Mouse (Mus musculus): ENCODE data around the gene Rnd1.

The Rnd1 gene

GRCm38 (mm10) chr15:98676940-98677728 is at the start of gene Rnd1:
Rnd1 (minus strand) TSS chr15:98677461.
- peak; percentile 91 for DNase-seq

DNA sequence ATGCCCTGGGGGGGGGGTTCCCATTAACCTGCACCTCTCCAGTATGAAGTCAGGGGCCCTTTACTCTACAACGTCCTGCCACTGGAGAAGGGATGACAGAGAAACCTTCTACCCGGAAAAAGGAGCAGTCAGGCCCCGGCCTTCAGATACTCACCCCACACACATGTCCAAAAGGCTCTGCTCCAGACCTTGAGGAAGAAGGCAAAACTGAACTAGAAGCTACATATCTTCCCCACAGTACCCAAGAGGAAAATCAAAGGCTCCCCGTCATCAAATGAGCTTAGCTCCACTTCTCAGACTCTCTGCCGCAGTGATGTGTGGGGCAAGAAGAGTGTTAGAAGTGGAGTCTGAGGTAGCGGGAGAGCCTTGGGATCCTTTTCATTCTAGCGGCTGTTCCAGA is 49.5 kb upstream of the Rnd1 start:
- DNase-seq = no peak

- DNase-seq = peak; percentile 72
These were observed 48.8 kb upstream of the Rnd1 start for GRCm38 (mm10) chr15:98726079-98726478.

DNA sequence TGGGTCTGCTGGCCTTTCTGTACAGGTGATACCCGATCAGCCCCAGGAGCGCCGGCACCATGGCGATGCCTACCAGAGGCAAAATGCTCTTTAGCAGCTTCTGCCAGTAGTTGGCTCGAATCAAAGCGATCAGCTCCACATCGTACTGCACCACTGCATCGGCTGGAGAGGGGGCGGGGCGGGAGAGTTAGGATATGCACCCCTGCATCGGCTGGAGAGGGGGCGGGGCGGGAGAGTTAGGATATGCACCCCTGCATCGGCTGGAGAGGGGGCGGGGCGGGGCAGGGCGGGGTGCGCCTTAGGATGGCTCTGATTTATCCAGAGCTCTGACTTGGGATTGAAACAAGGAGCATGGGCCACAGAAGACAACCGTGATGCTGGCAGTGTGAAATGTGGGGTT is 47.2 kb upstream of the Rnd1 start:
- DNase-seq = no peak

- DNase-seq = no peak
These were observed 45.6 kb upstream of the Rnd1 start for GRCm38 (mm10) chr15:98722854-98723253.

- DNase-seq = no peak
These were observed 44.9 kb upstream of the Rnd1 start for GRCm38 (mm10) chr15:98722191-98722590.

DNA sequence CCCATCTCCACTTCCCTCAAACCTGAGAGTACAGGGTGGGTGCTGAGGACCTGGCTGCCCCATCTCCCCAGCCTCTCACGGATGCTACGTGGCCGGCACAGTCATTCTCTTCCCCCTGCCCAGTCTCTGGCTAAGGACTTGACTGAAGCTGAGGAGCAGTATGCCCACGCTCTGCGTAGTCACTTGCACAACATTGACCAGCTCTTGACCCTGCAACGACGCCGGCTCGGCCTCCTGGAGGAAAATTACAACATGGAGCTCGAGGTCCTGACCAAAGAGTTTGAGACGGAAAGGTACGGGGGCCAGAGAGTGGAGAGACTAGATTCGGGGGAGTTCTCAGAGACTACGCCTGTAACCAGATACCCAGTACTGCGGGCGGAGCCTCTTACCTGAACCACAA is 40.0 kb upstream of the Rnd1 start:
- no peak for DNase-seq

GRCm38 (mm10) chr15:98714230-98714652 is 37.0 kb upstream of the Rnd1 start:
- DNase-seq = peak; percentile 66

DNA sequence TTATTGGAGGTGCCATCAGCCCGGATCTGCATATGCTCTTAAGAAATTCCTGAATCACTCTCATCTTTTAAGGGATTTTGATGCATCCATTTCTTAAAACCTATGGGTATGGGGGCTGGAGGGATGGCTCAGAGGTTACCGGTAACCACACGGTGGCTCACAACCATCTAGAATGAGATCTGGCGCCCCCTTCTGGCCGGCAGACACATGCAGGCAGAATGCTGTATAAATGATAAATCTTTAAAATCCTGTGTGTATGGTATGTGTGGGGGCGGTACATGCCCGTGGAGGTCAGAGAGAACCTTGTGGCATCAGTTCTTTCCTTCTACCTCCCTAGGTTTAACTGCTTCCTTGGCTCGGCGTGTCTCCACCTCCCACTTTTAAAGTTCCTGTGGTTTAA is 33.2 kb upstream of the Rnd1 start:
- DNase-seq = no peak

DNA sequence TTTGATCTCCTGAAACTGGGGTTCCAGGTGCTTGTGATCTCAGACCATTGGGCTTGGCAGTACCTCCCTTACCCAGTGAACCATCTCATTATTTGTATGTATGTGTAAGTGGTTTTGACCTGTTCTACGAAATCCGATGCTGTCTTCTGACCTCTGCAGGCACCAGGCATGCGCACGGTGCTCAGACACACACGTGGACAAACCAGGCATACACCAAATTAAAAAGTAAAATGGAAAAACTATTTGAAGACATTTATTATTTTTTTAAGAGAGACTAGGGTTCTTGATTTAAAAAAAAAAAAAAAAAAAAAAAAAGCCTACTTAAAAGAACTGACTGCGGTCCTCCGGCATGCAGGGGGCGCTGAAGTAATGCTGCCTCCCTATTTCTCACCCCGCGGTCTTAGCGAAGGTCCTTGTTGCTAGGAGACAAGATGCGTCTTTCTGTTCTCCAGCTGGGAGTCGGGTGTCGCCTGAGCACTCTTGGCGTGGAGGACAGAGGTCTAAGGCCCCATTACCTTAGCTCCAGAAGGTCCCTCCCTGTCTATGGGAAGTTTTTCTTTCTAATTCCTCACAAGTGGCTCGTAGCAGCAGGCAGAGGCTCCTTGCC is 30.6 kb upstream of the Rnd1 start, which contains the start of gene Ccdc65:
Gene Ccdc65 (plus strand): TSS at position 442 of the 607 bp plus-strand sequence.
- peak; percentile 93 for DNase-seq

- DNase-seq = no peak
These were observed 27.1 kb upstream of the Rnd1 start for GRCm38 (mm10) chr15:98704312-98704711.

GRCm38 (mm10) chr15:98699190-98700105 is 22.2 kb upstream of the Rnd1 start:
- DNase-seq = peak; percentile 76

DNA sequence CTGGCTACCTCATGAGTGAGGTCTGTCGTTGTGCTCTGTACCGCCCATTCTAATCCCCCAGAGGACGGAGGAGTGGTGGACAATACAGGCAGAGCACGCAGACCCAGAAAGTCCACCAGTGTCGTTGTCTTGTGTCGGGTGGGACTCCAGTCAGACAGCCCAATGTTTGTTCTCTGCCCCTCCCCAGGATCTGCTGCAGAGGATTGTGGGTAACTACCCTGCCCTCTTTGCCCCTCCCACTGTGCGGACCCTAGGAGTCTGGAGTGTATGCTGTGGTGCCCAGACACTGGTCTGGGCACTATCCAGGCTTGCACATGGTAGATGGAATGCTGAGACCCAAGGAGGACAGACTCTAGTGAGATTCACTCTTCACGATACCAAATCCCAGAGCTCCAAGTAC is 19.0 kb upstream of the Rnd1 start:
- DNase-seq = no peak

DNA sequence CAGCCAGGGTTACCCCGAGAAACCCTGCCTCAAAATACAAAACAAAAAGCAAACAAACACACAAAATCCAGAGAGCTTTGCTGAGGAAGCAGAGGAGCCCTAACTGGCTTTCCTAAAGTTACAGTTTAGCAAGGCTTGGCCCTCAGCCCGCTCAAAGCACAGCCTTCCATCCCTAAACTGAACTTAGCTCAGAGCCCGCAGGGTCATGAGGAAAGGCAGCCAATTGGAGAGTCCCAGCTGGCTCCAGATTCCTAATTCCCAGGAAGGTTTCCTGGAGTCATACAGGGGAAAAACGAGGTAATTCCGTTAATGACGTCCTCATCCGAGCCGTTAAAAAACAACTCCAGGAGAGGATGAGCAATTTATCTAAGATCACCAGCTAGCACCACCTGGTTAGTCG is 18.5 kb upstream of the Rnd1 start:
- DNase-seq = peak; percentile 86

DNA sequence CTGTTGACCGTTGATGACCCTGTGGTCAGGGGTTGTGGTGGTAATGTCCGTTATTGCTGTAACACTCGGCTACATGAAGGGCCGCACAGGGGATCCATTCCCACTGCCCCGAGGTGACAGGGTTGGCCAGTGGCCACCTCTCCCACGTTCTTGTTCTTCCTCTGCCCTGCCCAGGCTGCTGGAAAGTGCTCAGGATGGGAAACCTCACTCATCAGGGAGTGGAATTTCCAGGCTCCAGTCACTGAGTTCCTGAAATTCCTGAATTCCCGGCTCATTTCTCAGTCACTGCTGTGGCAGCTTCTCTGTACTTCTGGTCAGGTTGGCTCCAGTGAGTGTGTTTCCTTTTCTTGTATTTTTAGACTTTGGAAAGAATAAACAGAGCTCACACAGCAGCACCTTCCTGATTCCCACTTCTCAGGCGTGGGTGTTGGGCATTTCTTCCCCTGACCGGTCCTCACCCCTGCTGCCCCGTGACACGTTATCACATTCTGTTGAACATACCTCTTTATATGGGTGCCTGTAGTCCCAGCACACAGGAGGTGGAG is 15.0 kb upstream of the Rnd1 start:
- DNase-seq = peak; percentile 72

GRCm38 (mm10) chr15:98691486-98692147 is 14.4 kb upstream of the Rnd1 start:
- peak; percentile 35 for DNase-seq

DNA sequence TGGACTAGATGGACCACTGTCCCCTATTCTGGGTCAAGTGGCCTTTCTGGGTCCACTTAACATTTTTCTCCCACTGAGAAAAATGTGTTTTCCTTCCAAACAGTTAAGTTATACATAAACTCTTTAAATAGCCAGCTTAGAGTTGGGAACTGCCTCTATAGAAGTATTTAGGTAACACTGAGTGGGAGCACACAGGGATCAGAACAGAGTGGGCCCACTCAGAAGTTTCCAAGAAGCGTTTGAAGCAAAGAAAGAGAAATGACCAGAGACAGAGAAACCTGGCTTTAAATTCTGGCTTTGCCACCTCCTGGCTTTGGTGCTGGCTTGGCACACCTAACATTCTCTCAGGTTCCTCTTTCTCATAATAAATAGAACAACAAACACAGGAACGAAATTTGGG is 12.4 kb upstream of the Rnd1 start:
- no peak for DNase-seq

GRCm38 (mm10) chr15:98685926-98686325 is 8.7 kb upstream of the Rnd1 start:
- no peak for DNase-seq

- no peak for DNase-seq
These were observed 6.5 kb upstream of the Rnd1 start for GRCm38 (mm10) chr15:98683746-98684145.

DNA sequence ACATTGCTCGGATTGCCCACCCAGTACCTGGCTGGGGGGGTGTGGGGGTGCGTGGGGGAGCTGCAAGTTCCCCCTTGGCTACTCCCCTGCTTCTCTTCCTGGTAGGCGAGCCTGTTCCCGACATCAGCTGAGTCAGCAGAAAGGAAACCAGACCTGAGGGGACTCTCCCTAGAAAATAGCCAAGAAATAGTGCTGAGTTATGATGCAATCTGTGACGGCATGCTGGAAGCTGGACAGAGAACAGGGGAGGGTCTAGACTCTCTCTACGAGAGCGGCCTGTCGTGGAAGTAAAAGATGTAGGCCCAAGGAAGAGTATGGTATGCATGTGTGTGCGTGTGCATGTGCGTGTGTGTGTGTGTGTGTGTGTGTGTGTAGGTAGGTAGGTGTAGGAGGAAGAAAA is 5.9 kb upstream of the Rnd1 start:
- no peak for DNase-seq

DNA sequence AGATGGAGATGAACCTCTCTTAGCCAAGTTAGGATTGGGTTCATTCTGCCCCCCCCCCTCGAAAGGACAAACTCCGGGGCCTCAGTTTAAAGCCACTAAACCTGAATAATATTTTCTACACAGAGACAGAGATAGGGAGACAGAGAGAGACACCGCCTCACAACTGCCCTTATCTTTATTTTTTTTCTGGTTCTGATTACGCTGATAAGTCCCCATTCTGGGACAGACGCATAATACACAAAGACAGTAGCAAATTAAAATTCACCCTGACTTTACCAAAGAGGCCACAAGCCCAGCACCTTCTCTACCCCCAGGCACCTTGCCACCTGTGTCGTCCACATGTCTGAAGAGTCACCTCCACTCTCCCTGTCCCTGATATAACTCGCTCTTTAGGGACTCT is 4.4 kb upstream of the Rnd1 start:
- DNase-seq = no peak

DNA sequence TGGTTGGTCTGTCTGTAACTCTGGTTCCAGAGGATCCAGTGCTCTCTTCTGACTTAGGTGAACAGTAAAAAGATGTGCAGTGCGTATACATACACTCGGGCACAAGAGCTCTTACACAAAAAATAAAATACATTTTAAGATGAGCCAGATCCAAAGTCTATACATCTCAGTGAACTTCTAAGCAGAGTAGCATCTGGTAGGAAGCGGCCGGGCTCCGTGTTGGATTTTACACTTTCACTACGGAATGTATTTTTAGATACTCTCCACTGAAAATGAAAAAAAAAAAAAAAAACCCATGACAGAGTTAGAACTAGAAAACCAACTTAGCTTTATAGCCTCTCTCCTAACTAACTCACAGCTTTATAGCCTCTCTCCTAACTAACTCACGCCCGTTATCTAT is 3.4 kb upstream of the Rnd1 start:
- DNase-seq = no peak

GRCm38 (mm10) chr15:98677977-98678376 is 716 bp upstream of the Rnd1 start:
- DNase-seq = no peak
